Mouse (Mus musculus): ENCODE results near the gene Spink2.

DNA sequence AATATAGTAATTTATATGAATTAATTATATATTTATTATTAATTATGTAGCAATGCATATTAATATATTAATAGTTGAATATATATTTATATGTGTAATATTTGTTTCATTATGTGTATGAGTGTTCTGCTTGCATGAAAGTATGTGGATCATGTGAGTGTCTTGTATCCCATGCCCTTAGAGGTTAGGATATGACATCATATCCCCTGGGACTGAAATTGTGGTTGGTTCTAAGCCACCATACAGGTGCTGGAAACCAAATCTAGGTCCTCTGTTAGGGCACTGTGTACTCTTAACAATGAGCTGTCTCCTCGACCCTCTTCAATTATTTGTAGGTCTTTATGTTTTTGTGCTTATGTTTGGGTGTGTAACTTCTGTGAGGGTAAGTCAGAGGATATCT lies 41.9 kb upstream of the Spink2 start:
- no peak for TF ChIP-seq POLR2A (IDR thresholded peaks at IDR 0.05; ENCODE audit: borderline replicate concordance, extremely low read depth, insufficient read depth, insufficient read length, poor library complexity, severe bottlenecking)
- no peak for TF ChIP-seq CTCF (IDR thresholded peaks at IDR 0.05; ENCODE audit: borderline replicate concordance, extremely low read depth, insufficient read depth, insufficient read length)
